Mouse (Mus musculus) gastrocnemius, adult 2 months (tissue): ENCODE data around the gene Pth1r. TPM values are rescaled to one million over a fixed set of nuclear protein-coding genes. Genes with fewer than 3 reads are reported as not detected.

ENCODE experiments used
- DNase-seq: peaks from one replicate; pipeline ENCODE4 v3.0.0; 2022
- H3K27ac ChIP-seq: fragments of 200-600 bp; 2 replicates; pipeline ENCODE4 v1.8.1; 2022; ENCODE audit warnings: mild to moderate bottlenecking
- H3K4me3 ChIP-seq: fragments of 200-600 bp; 2 replicates; pipeline ENCODE4 v1.8.1; 2022; ENCODE audit warnings: mild to moderate bottlenecking, moderate library complexity
- CTCF ChIP-seq: fragments of 200-600 bp; IDR thresholded peaks from 2 replicates; pipeline ENCODE4 v1.8.1; 2022; ENCODE audit warnings: antibody characterized with exemption, mild to moderate bottlenecking, moderate library complexity
- intact Hi-C: fragments of 180-260 bp; cut with DNase I; formaldehyde crosslinking; loops from one replicate; pipeline ENCODE4 v1.15.1; 2025
- total RNA-seq, 2 experiments: library from RNA; stranded (reverse); gene quantifications; 2 replicates each; pipeline ENCODE4 v1.2.3; 2021

The Pth1r gene
- total RNA-seq, 2 experiments from 2014 or later: 0.99 to 1.3 TPM

GRCm38 (mm10) chr9:110763405-110763804 is 16.5 kb upstream of the Pth1r start:
- Histone ChIP-seq H3K4me3 (peak overlapping the region; percentile 48), H3K27ac (peak overlapping the region; percentile 62; the same call in 1 of the 2 replicates)
- DNase-seq: no peak
- intact Hi-C loops: no loop called here
- TF ChIP-seq CTCF: no peak

GRCm38 (mm10) chr9:110762763-110763162 is 15.8 kb upstream of the Pth1r start:
- no peak for DNase-seq
- TF ChIP-seq CTCF: no peak
- Histone ChIP-seq H3K4me3 (peak overlapping the region; percentile 21), H3K27ac (no peak overlapping the region)
- intact Hi-C loops: no loop called here

- no peak for DNase-seq
- no peak for TF ChIP-seq CTCF
- Histone ChIP-seq H3K4me3 (no peak overlapping the region), H3K27ac (no peak overlapping the region)
- intact Hi-C loops: no loop called here
Observed at GRCm38 (mm10) chr9:110760886-110761285, 13.9 kb upstream of the Pth1r start.

GRCm38 (mm10) chr9:110759265-110759664 is 12.3 kb upstream of the Pth1r start:
- peak; percentile 70 for TF ChIP-seq CTCF
- peak; percentile 71 for DNase-seq
- Histone ChIP-seq H3K27ac (no peak overlapping the region), H3K4me3 (no peak overlapping the region)
- intact Hi-C loops: no loop called here

GRCm38 (mm10) chr9:110758605-110759004 is 11.7 kb upstream of the Pth1r start:
- intact Hi-C loops: no loop called here
- Histone ChIP-seq H3K27ac (peak overlapping the region; percentile 4; the same call in 1 of the 2 replicates), H3K4me3 (no peak overlapping the region)
- no peak for TF ChIP-seq CTCF
- DNase-seq: peak; percentile 90

GRCm38 (mm10) chr9:110757816-110758215 is 10.9 kb upstream of the Pth1r start:
- Histone ChIP-seq H3K27ac (no peak overlapping the region), H3K4me3 (no peak overlapping the region)
- no peak for TF ChIP-seq CTCF
- intact Hi-C loops: no loop called here
- no peak for DNase-seq

GRCm38 (mm10) chr9:110753773-110754172 is 6.8 kb upstream of the Pth1r start:
- no peak for TF ChIP-seq CTCF
- Histone ChIP-seq H3K27ac (no peak overlapping the region), H3K4me3 (no peak overlapping the region)
- intact Hi-C loops: no loop called here
- no peak for DNase-seq

GRCm38 (mm10) chr9:110752917-110753435 is 6.0 kb upstream of the Pth1r start:
- H3K4me3 ChIP-seq: no peak overlapping the region
- no peak for DNase-seq
- intact Hi-C loops: no loop called here
- TF ChIP-seq CTCF: no peak
- no peak overlapping the region for H3K27ac ChIP-seq

- no peak overlapping the region for H3K27ac ChIP-seq
- H3K4me3 ChIP-seq: no peak overlapping the region
- DNase-seq: no peak
- intact Hi-C loops: no loop called here
- TF ChIP-seq CTCF: no peak
Observed at GRCm38 (mm10) chr9:110751412-110751811, 4.5 kb upstream of the Pth1r start.

- intact Hi-C loops: no loop called here
- no peak for DNase-seq
- H3K27ac ChIP-seq: no peak overlapping the region; the same call in 1 of the 2 replicates
- TF ChIP-seq CTCF: no peak
- H3K4me3 ChIP-seq: no peak overlapping the region
Observed at GRCm38 (mm10) chr9:110750404-110751187, 3.7 kb upstream of the Pth1r start.

GRCm38 (mm10) chr9:110748451-110748850 is 1.5 kb upstream of the Pth1r start:
- DNase-seq: no peak
- H3K27ac ChIP-seq: no peak overlapping the region
- TF ChIP-seq CTCF: no peak
- intact Hi-C loops: no loop called here
- H3K4me3 ChIP-seq: no peak overlapping the region

- Histone ChIP-seq H3K4me3 (no peak overlapping the region), H3K27ac (no peak overlapping the region)
- TF ChIP-seq CTCF: no peak
- DNase-seq: no peak
- intact Hi-C loops: no loop called here
Observed at GRCm38 (mm10) chr9:110746238-110746637, 707 bp downstream of the Pth1r start.

- H3K4me3 ChIP-seq: no peak overlapping the region
- DNase-seq: no peak
- no peak overlapping the region for H3K27ac ChIP-seq
- intact Hi-C loops: no loop called here
- TF ChIP-seq CTCF: no peak
Observed at GRCm38 (mm10) chr9:110745752-110746151, 1.2 kb downstream of the Pth1r start.
